Mouse (Mus musculus) adrenal gland, postnatal 4 days (tissue): Measurements from ENCODE around the gene Map3k5. TPM values are rescaled to one million over a fixed set of nuclear protein-coding genes. Genes with fewer than 3 reads are reported as not detected.

ENCODE experiments used
- DNase-seq, 2 experiments: peaks; one replicate each; pipeline ENCODE4 v3.0.0; 2021 to 2022; ENCODE audit warnings: low spot score in 2 of 2, mixed read lengths in 2 of 2
- total RNA-seq, 2 experiments: library from RNA; stranded (reverse); gene quantifications; 2 replicates each; pipeline ENCODE4 v1.2.3; 2021

Gene Map3k5
- total RNA-seq, 2 experiments from 2014 or later, result 24.0 to 29.3 TPM

- DNase-seq, result no peak
Observed at GRCm38 (mm10) chr10:20091416-20091815, 157.1 kb downstream of the Map3k5 start.

GRCm38 (mm10) chr10:20092371-20092770 is 158.1 kb downstream of the Map3k5 start:
- no peak for DNase-seq

DNA sequence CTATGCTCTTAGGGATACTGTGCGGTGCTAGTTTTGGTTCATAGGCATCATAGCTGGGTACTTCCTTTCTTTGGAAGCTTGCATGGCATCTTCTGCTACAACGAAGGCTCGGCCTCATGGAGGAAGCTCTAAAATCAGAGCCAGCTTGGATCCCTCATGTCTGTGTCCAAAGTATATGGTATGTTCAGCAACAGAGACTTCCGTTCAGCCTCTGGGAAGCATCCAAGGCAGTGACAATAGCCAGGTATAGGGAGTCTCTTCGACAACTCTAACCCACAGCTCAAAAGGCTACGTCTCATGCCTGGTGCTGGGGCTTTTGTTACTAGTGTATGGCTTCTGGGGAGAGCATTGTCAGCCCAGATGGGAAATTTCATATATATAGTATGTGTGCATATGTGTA is 167.2 kb downstream of the Map3k5 start:
- DNase-seq, result no peak

GRCm38 (mm10) chr10:20104271-20104931 is 170.1 kb downstream of the Map3k5 start:
- DNase-seq, result peak in 1 of 2 experiments; percentile 37

DNA sequence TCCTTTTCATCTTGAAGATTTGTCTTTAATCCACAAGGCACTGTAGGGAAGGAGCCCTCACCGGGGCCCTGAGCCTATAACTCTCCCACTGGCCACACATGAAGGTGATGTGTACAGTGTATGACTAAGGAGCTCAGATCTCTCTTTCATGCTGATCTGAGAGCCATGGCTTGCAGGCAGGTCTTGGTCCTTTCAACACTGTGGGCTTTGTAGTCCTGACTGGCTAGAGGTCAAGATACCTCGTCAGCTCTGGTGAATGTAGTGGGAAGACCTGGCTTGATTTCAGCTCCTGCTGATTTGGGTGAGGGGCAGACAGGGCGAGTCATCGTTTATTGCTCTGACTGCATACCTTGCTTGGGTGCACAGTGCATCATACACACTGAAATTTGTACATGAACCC is 171.3 kb downstream of the Map3k5 start:
- DNase-seq, result no peak

DNA sequence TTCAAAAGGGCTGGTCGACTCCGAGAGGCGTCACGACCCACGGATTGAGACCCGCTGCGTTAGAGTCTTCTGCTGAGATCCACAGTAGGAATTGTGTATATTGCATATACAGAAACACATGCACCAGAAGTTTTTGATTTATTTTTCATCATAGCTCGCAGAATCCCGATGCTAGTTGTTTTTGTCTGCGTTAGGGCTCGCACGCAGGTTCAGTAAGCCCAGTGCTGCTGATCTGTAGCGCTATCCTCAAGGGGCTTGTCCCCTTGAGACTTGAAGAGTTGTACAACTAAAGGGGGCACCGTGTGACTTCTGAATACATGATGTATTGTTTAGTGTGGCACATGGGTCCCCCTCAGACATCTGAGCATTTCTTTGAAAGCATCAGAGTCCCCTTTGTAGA is 172.8 kb downstream of the Map3k5 start:
- DNase-seq, result no peak

- DNase-seq, result no peak
Observed at GRCm38 (mm10) chr10:20111508-20111907, 177.2 kb downstream of the Map3k5 start.

- DNase-seq, result no peak
Observed at GRCm38 (mm10) chr10:20112026-20112973, 178.0 kb downstream of the Map3k5 start.

DNA sequence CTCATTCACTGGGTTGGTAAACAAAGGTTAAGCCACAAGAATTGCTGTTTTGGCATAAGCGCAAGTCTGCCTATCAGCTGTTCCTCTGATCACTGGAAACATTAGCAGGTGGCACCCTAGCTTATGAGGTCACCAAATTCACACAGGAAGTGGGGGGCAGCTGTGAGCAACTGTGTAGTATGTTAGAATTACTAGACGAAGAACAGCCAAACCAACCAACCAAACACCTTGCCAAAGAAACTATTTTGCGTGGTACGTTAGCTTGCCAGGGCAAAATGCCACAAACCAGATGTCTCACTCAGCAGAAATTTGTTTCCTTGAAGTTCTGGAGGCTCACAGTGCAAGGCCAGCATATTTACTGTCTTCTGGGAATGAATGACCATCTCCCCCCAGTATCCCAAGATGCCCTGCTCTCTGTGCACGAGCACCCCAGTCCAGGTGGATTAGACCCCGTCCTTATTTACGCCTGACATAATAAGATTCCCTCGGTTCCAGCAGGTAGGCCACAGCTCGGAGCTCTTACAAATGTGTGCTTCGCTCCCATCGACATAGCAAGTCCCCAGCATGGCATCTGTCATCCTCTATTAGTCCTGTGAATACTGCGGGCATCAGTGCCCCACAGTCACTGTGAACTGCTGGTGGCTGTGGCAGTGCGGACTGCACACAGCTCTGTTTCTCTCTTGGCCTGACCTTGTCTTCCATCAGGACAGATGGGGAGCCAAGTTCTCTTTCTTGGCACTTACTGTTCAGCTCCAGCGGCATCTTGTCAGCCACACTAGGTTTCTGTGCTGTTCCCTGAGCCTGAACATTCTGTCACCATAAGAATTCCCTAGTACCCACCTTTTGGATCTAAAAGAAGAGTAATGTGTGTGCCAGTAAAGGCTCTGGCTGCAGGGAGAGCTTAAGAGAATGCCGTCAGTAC is 185.5 kb downstream of the Map3k5 start:
- DNase-seq, result no peak

GRCm38 (mm10) chr10:20121981-20122380 is 187.7 kb downstream of the Map3k5 start:
- DNase-seq, result no peak

GRCm38 (mm10) chr10:20123401-20123800 is 189.1 kb downstream of the Map3k5 start:
- DNase-seq, result no peak

DNA sequence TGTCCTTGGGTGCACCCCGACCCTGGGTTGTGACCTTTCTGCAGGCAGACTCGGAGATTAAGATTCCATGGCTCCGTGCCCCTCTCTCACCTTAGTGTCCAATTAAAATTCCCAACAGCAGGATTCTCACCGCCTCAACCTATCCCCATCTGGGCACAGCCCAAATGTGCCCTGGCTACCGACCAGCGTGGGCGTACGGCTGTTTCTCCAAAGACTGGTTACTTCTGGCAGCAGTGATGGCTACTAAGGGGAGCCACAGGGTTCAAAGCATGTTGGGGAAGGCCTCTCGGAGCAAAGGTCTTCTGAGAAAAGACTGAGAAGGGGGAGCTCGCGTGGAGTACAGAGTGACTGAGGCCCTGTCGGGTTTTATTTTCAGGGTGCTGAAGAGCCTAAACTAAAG is 190.3 kb downstream of the Map3k5 start:
- no peak for DNase-seq

DNA sequence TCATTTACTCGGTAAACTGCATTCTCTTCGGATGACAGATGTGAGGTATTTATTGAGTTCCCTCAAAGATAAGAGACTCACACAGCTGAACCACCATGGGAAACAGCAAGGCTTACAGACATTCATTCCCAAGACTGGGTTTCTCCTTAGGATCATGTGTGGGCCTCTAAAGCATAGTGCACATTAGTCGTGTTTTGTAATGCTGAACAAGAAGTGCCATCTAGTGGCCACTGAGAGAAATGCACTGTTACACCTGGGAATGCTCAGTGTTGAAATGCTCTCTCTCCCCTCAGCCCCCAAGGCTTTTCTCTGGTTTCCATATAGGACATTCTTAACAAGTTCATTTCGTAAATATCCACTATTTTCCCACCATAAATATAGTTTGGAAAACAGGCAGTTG is 191.0 kb downstream of the Map3k5 start:
- DNase-seq, result no peak

GRCm38 (mm10) chr10:20132933-20133652 is 198.8 kb downstream of the Map3k5 start:
- no peak for DNase-seq

- DNase-seq, result no peak
Observed at GRCm38 (mm10) chr10:20135350-20136058, 201.2 kb downstream of the Map3k5 start.

DNA sequence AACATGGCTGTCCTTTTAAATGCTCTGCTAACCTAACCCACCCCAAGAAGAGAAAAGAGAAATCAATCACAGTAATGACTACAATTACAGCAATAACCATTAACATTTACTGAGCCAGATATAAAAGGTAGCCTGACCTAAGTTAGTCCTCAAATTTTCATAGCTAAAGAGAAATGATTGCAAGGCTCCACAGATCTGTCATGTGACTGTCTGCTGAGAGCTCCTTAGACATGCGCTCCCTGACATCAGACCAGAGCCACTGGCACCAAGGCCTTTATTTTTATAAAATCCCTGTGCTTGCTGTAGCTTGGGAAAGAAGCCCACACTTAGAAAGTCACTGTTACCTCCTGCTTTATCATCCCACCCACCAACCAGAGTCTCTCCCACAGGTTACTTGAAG is 202.2 kb downstream of the Map3k5 start:
- no peak for DNase-seq

DNA sequence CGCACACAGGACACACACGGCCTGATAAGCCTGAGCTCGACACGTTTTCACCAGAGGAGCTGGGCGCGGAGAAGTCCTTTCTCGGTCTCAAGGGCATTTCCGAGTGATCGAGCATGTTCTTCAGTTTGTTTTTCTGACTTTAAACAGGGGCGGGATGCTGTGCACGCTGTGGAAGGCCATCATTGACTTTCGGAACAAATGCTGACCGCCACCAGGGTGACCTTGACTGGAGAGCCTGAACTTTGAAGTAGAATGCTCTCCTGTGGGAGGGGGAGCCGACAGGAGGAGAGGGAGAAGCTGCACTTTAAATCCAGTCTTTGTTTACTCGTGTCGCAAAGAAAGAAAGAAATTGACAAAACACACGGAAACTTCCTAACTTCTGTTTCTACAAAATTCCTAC is 207.1 kb downstream of the Map3k5 start:
- DNase-seq, result peak in 1 of 2 experiments; percentile 32

DNA sequence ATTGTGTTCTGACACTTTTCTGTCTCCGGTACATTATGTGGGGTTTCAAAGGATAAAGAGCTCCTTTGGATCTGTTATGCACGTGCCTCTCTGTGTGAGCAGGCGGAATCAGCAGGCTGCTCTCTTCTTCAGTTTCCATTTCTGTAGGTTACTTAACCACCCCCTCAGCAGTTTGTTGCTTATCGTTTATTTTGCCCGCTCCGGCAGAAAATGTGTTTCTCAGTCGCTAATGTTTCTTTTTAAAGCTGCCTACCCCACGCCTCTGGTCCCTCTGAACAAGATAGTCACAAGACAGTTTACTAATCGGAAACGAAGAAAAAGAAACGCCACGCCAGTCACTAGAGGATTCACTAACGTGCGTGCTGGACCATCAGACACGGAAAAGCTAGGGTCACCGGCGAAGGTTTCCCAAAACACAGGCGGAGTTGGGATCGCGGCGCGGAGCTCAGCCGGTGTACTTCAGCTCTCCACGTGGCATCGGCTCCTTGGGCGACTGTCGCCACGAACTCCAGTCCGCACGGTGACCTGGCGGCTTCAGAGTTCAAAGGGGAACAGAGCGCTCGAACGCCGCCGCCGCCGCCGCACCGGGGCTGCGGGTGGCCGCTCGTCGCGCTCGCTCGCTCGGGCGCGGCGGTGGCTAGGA is 214.0 kb downstream of the Map3k5 start, which contains the start of gene Map7:
Map7 (plus strand) TSS at position 342 of the 643 bp plus-strand sequence.
- DNase-seq, result no peak

DNA sequence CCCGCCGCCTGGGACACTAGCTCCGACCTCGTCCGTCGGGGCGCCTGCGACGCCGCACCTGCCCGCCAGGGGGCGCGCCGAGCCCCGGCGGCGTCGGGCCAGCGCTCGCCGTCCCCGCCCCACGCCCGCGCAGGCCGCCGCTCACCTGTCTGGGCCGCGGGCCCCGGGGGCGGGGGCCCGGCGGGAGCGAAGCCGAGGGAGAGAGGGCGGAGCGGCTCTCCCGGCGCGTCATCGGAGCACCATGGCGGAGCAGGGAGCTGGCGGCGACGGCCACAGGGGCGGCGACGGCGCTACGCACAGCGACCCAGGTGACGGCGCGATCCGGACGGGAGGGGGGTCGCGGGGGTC is 214.5 kb downstream of the Map3k5 start:
- peak; percentile 21 to 24 for DNase-seq
